In genomic region chr9:6741478-6741877, GRCm38 (mm10) we compare ENCODE assay signal across 30 mouse cellular contexts.
"Had no signal": no experiment of that assay in that cellular context is flagged by ENCODE, and none has a peak within 500 bp of the region (broad histone marks: within the 10 kb centered on the region; RNA-seq: fewer than 3 reads in every experiment).

No protein-coding gene starts in this region.

- H3K4me2 ChIP-seq: limb, embryonic 12.5 days; limb, embryonic 13.5 days; limb, embryonic 15.5 days; liver, embryonic 12.5 days; liver, embryonic 13.5 days; liver, embryonic 15.5 days; lung, embryonic 14.5 days; lung, embryonic 15.5 days; midbrain, embryonic 11.5 days; midbrain, embryonic 12.5 days; midbrain, embryonic 13.5 days; midbrain, embryonic 15.5 days had no signal

- ATAC-seq: liver, embryonic 12.5 days; liver, postnatal 0 days; lung, postnatal 0 days; midbrain, embryonic 13.5 days; midbrain, embryonic 15.5 days; midbrain, embryonic 16.5 days had no signal

- H3K9me3 ChIP-seq: limb, embryonic 10.5 days; limb, embryonic 12.5 days; limb, embryonic 13.5 days; limb, embryonic 15.5 days; liver, embryonic 12.5 days; liver, embryonic 13.5 days; liver, embryonic 15.5 days; lung, embryonic 15.5 days; midbrain, embryonic 10.5 days; midbrain, embryonic 12.5 days; midbrain, embryonic 13.5 days; midbrain, embryonic 15.5 days had no signal

- H3K4me3 ChIP-seq: limb, embryonic 10.5 days; limb, embryonic 12.5 days; limb, embryonic 13.5 days; limb, embryonic 15.5 days; liver, embryonic 12.5 days; liver, embryonic 13.5 days; liver, embryonic 15.5 days; lung, embryonic 15.5 days; megakaryocyte, embryonic 14.5 days; midbrain, embryonic 10.5 days; midbrain, embryonic 12.5 days; midbrain, embryonic 13.5 days; midbrain, embryonic 15.5 days; myocyte had no signal

- DNase-seq: left cerebral cortex, postnatal 4 days; liver; liver, embryonic 13.5 days; liver, postnatal 0 days; lung, adult 18-20 months; lung, adult 2 months; lung, embryonic 14.5 days; lung, postnatal 10 days; lung, postnatal 14 days; lung, postnatal 36 days; lung, postnatal 4 days; midbrain, embryonic 14.5 days had no signal

- H3K27ac ChIP-seq: limb, embryonic 10.5 days; limb, embryonic 12.5 days; limb, embryonic 13.5 days; limb, embryonic 15.5 days; liver, embryonic 12.5 days; liver, embryonic 13.5 days; liver, embryonic 14.5 days; liver, embryonic 15.5 days; lung, embryonic 15.5 days; macrophage; midbrain, embryonic 10.5 days; midbrain, embryonic 12.5 days; midbrain, embryonic 13.5 days; midbrain, embryonic 15.5 days had no signal

- H3K9ac ChIP-seq: limb, embryonic 12.5 days; limb, embryonic 13.5 days; limb, embryonic 15.5 days; liver, embryonic 12.5 days; liver, embryonic 13.5 days; liver, embryonic 14.5 days; liver, embryonic 15.5 days; liver, postnatal 0 days; lung, embryonic 14.5 days; lung, embryonic 15.5 days; midbrain, embryonic 12.5 days; midbrain, embryonic 13.5 days; midbrain, embryonic 15.5 days had no signal

- H3K36me3 ChIP-seq: limb, embryonic 10.5 days; limb, embryonic 12.5 days; limb, embryonic 13.5 days; limb, embryonic 15.5 days; liver, embryonic 12.5 days; liver, embryonic 13.5 days; liver, embryonic 15.5 days; lung, embryonic 15.5 days; midbrain, embryonic 10.5 days; midbrain, embryonic 12.5 days; midbrain, embryonic 13.5 days; midbrain, embryonic 15.5 days had no signal

- H3K4me1 ChIP-seq: limb, embryonic 10.5 days; limb, embryonic 12.5 days; limb, embryonic 13.5 days; limb, embryonic 15.5 days; liver, embryonic 12.5 days; liver, embryonic 13.5 days; liver, embryonic 15.5 days; lung, embryonic 15.5 days; megakaryocyte, embryonic 14.5 days; midbrain, embryonic 10.5 days; midbrain, embryonic 12.5 days; midbrain, embryonic 13.5 days; midbrain, embryonic 15.5 days had no signal

- H3K27me3 ChIP-seq: limb, embryonic 12.5 days; limb, embryonic 13.5 days; limb, embryonic 15.5 days; liver, embryonic 12.5 days; liver, embryonic 13.5 days; liver, embryonic 15.5 days; lung, embryonic 15.5 days; megakaryocyte, embryonic 14.5 days; midbrain, embryonic 12.5 days; midbrain, embryonic 13.5 days; midbrain, embryonic 15.5 days had no signal
